Mouse (Mus musculus): ENCODE measurements around the gene Il1rl2. TPM values are rescaled to one million over a fixed set of nuclear protein-coding genes. Genes with fewer than 3 reads are reported as not detected.

Gene Il1rl2
- polyA plus RNA-seq, 1 experiment from 2014 or later = 0.99 TPM

GRCm38 (mm10) chr1:40376745-40377144 lies 52.3 kb downstream of the Il1rl2 start:
- Histone ChIP-seq H3K4me1 (replicated peaks; ENCODE audit: control insufficient read depth, insufficient read depth, low read length) (no peaks in the 10 kb centered on the region), H3K9me3 (ENCODE audit: control insufficient read depth, low read length) (no peaks in the 10 kb centered on the region), H3K9ac (ENCODE audit: low read length) (no peak overlapping the region), H3K27me3 (ENCODE audit: control insufficient read depth, insufficient read depth, low read length) (no peaks in the 10 kb centered on the region), H3K36me3 (ENCODE audit: control insufficient read depth, insufficient read depth, low read length) (no peaks in the 10 kb centered on the region), H3K4me3 (ENCODE audit: low read depth, low read length) (no peak overlapping the region), H3K27ac (ENCODE audit: low read depth, low read length) (no peak overlapping the region), H3K4me2 (ENCODE audit: low read depth, low read length, severe bottlenecking) (no peak overlapping the region)
- no peak for DNase-seq (ENCODE audit: low spot score)
- WGBS = 71% methylated on average over 7 of the region's 7 CpGs
- ATAC-seq (replicated peaks; ENCODE audit: low FRiP score) = no peak

- Histone ChIP-seq H3K9ac (ENCODE audit: low read length) (no peak overlapping the region), H3K27ac (ENCODE audit: low read depth, low read length) (no peak overlapping the region), H3K36me3 (ENCODE audit: control insufficient read depth, insufficient read depth, low read length) (no peaks in the 10 kb centered on the region), H3K9me3 (ENCODE audit: control insufficient read depth, low read length) (no peaks in the 10 kb centered on the region), H3K4me3 (ENCODE audit: low read depth, low read length) (no peak overlapping the region), H3K4me1 (replicated peaks; ENCODE audit: control insufficient read depth, insufficient read depth, low read length) (no peaks in the 10 kb centered on the region), H3K4me2 (ENCODE audit: low read depth, low read length, severe bottlenecking) (no peak overlapping the region), H3K27me3 (ENCODE audit: control insufficient read depth, insufficient read depth, low read length) (no peaks in the 10 kb centered on the region)
- DNase-seq (ENCODE audit: low spot score) = peak; percentile 82
- ATAC-seq (replicated peaks; ENCODE audit: low FRiP score) = no peak
- 13% methylated on average over 8 of the region's 8 CpGs for WGBS
These were observed 54.4 kb downstream of the Il1rl2 start for GRCm38 (mm10) chr1:40378794-40379193.

- H3K4me3 ChIP-seq (ENCODE audit: low read depth, low read length) = no peak overlapping the region
- H3K4me2 ChIP-seq (ENCODE audit: low read depth, low read length, severe bottlenecking) = no peak overlapping the region
- H3K27ac ChIP-seq (ENCODE audit: low read depth, low read length) = no peak overlapping the region
- no peaks in the 10 kb centered on the region for H3K27me3 ChIP-seq (ENCODE audit: control insufficient read depth, insufficient read depth, low read length)
- H3K36me3 ChIP-seq (ENCODE audit: control insufficient read depth, insufficient read depth, low read length) = no peaks in the 10 kb centered on the region
- no peak overlapping the region for H3K9ac ChIP-seq (ENCODE audit: low read length)
- no peaks in the 10 kb centered on the region for H3K9me3 ChIP-seq (ENCODE audit: control insufficient read depth, low read length)
- DNase-seq (ENCODE audit: low spot score) = peak; percentile 63
- WGBS = 65% methylated on average over 6 of the region's 6 CpGs
- H3K4me1 ChIP-seq (replicated peaks; ENCODE audit: control insufficient read depth, insufficient read depth, low read length) = no peaks in the 10 kb centered on the region
- ATAC-seq (replicated peaks; ENCODE audit: low FRiP score) = no peak
These were observed 55.7 kb downstream of the Il1rl2 start for GRCm38 (mm10) chr1:40380111-40380510.

GRCm38 (mm10) chr1:40380990-40381389 lies 56.6 kb downstream of the Il1rl2 start:
- DNase-seq (ENCODE audit: low spot score) = no peak

GRCm38 (mm10) chr1:40382841-40383240 lies 58.4 kb downstream of the Il1rl2 start:
- Histone ChIP-seq H3K4me3 (ENCODE audit: low read depth, low read length) (no peak overlapping the region), H3K27me3 (ENCODE audit: control insufficient read depth, insufficient read depth, low read length) (no peaks in the 10 kb centered on the region), H3K4me1 (replicated peaks; ENCODE audit: control insufficient read depth, insufficient read depth, low read length) (no peaks in the 10 kb centered on the region), H3K9me3 (ENCODE audit: control insufficient read depth, low read length) (no peaks in the 10 kb centered on the region), H3K36me3 (ENCODE audit: control insufficient read depth, insufficient read depth, low read length) (no peaks in the 10 kb centered on the region), H3K4me2 (ENCODE audit: low read depth, low read length, severe bottlenecking) (no peak overlapping the region), H3K27ac (ENCODE audit: low read depth, low read length) (no peak overlapping the region), H3K9ac (ENCODE audit: low read length) (no peak overlapping the region)
- no peak for DNase-seq (ENCODE audit: low spot score)
- 87% methylated on average over 5 of the region's 5 CpGs for WGBS
- no peak for ATAC-seq (replicated peaks; ENCODE audit: low FRiP score)

More at GRCm38 (mm10) chr1:40380990-40381389, 56.6 kb downstream of the Il1rl2 start:
- 88% methylated on average over 11 of the region's 11 CpGs for WGBS
- H3K9me3 ChIP-seq (ENCODE audit: control insufficient read depth, low read length) = no peaks in the 10 kb centered on the region
- no peak overlapping the region for H3K9ac ChIP-seq (ENCODE audit: low read length)
- H3K27me3 ChIP-seq (ENCODE audit: control insufficient read depth, insufficient read depth, low read length) = no peaks in the 10 kb centered on the region
- no peak for ATAC-seq (replicated peaks; ENCODE audit: low FRiP score)
- H3K4me3 ChIP-seq (ENCODE audit: low read depth, low read length) = no peak overlapping the region
- no peak overlapping the region for H3K27ac ChIP-seq (ENCODE audit: low read depth, low read length)
- H3K4me2 ChIP-seq (ENCODE audit: low read depth, low read length, severe bottlenecking) = no peak overlapping the region
- H3K36me3 ChIP-seq (ENCODE audit: control insufficient read depth, insufficient read depth, low read length) = no peaks in the 10 kb centered on the region
- H3K4me1 ChIP-seq (replicated peaks; ENCODE audit: control insufficient read depth, insufficient read depth, low read length) = no peaks in the 10 kb centered on the region

- H3K4me1 ChIP-seq (replicated peaks; ENCODE audit: control insufficient read depth, insufficient read depth, low read length) = no peaks in the 10 kb centered on the region
- 87% methylated on average over 8 of the region's 8 CpGs for WGBS
- no peak overlapping the region for H3K4me2 ChIP-seq (ENCODE audit: low read depth, low read length, severe bottlenecking)
- no peaks in the 10 kb centered on the region for H3K27me3 ChIP-seq (ENCODE audit: control insufficient read depth, insufficient read depth, low read length)
- no peak overlapping the region for H3K4me3 ChIP-seq (ENCODE audit: low read depth, low read length)
- no peak overlapping the region for H3K27ac ChIP-seq (ENCODE audit: low read depth, low read length)
- ATAC-seq (replicated peaks; ENCODE audit: low FRiP score) (no peak), DNase-seq (ENCODE audit: low spot score) (no peak)
- no peak overlapping the region for H3K9ac ChIP-seq (ENCODE audit: low read length)
- no peaks in the 10 kb centered on the region for H3K9me3 ChIP-seq (ENCODE audit: control insufficient read depth, low read length)
- H3K36me3 ChIP-seq (ENCODE audit: control insufficient read depth, insufficient read depth, low read length) = no peaks in the 10 kb centered on the region
These were observed 60.6 kb downstream of the Il1rl2 start for GRCm38 (mm10) chr1:40384931-40385545.

GRCm38 (mm10) chr1:40391374-40391773 lies 67.0 kb downstream of the Il1rl2 start:
- Histone ChIP-seq H3K9ac (ENCODE audit: low read length) (no peak overlapping the region), H3K9me3 (ENCODE audit: control insufficient read depth, low read length) (no peaks in the 10 kb centered on the region), H3K4me2 (ENCODE audit: low read depth, low read length, severe bottlenecking) (no peak overlapping the region), H3K36me3 (ENCODE audit: control insufficient read depth, insufficient read depth, low read length) (no peaks in the 10 kb centered on the region), H3K4me3 (ENCODE audit: low read depth, low read length) (no peak overlapping the region), H3K4me1 (replicated peaks; ENCODE audit: control insufficient read depth, insufficient read depth, low read length) (no peaks in the 10 kb centered on the region), H3K27me3 (ENCODE audit: control insufficient read depth, insufficient read depth, low read length) (no peaks in the 10 kb centered on the region), H3K27ac (ENCODE audit: low read depth, low read length) (no peak overlapping the region)
- WGBS = 91% methylated on average over 3 of the region's 3 CpGs
- ATAC-seq (replicated peaks; ENCODE audit: low FRiP score) (no peak), DNase-seq (ENCODE audit: low spot score) (no peak)

- H3K9ac ChIP-seq (ENCODE audit: low read length) = no peak overlapping the region
- ATAC-seq (replicated peaks; ENCODE audit: low FRiP score) (no peak), DNase-seq (ENCODE audit: low spot score) (no peak)
- H3K4me1 ChIP-seq (replicated peaks; ENCODE audit: control insufficient read depth, insufficient read depth, low read length) = no peaks in the 10 kb centered on the region
- no peak overlapping the region for H3K27ac ChIP-seq (ENCODE audit: low read depth, low read length)
- no peak overlapping the region for H3K4me3 ChIP-seq (ENCODE audit: low read depth, low read length)
- no peaks in the 10 kb centered on the region for H3K27me3 ChIP-seq (ENCODE audit: control insufficient read depth, insufficient read depth, low read length)
- H3K36me3 ChIP-seq (ENCODE audit: control insufficient read depth, insufficient read depth, low read length) = no peaks in the 10 kb centered on the region
- no peak overlapping the region for H3K4me2 ChIP-seq (ENCODE audit: low read depth, low read length, severe bottlenecking)
- WGBS = 94% methylated on average over 6 of the region's 6 CpGs
- H3K9me3 ChIP-seq (ENCODE audit: control insufficient read depth, low read length) = no peaks in the 10 kb centered on the region
These were observed 68.1 kb downstream of the Il1rl2 start for GRCm38 (mm10) chr1:40392535-40392934.

- Histone ChIP-seq H3K27me3 (ENCODE audit: control insufficient read depth, insufficient read depth, low read length) (no peaks in the 10 kb centered on the region), H3K27ac (ENCODE audit: low read depth, low read length) (no peak overlapping the region), H3K4me1 (replicated peaks; ENCODE audit: control insufficient read depth, insufficient read depth, low read length) (no peaks in the 10 kb centered on the region), H3K4me2 (ENCODE audit: low read depth, low read length, severe bottlenecking) (no peak overlapping the region), H3K36me3 (ENCODE audit: control insufficient read depth, insufficient read depth, low read length) (no peaks in the 10 kb centered on the region), H3K4me3 (ENCODE audit: low read depth, low read length) (no peak overlapping the region), H3K9me3 (ENCODE audit: control insufficient read depth, low read length) (no peaks in the 10 kb centered on the region), H3K9ac (ENCODE audit: low read length) (no peak overlapping the region)
- DNase-seq (ENCODE audit: low spot score) (no peak), ATAC-seq (replicated peaks; ENCODE audit: low FRiP score) (no peak)
- WGBS = 86% methylated on average over 7 of the region's 7 CpGs
These were observed 68.8 kb downstream of the Il1rl2 start for GRCm38 (mm10) chr1:40393214-40393613.

Measured in forebrain, embryonic 11.5 days (tissue).